Mouse (Mus musculus): Measurements from ENCODE around the gene Vmn1r198. TPM values are rescaled to one million over a fixed set of nuclear protein-coding genes. Genes with fewer than 3 reads are reported as not detected.
"Not testable (repeated sequence)": the region's sequence is repeated elsewhere in the genome, so short reads cannot be mapped to it uniquely, and the experiment has no call there.

Gene Vmn1r198
- not detected in 2 replicates for polyA plus RNA-seq (2012; rRNA removed)

GRCm38 (mm10) chr13:22350064-22350463 is at the start of gene Vmn1r198:
Gene Vmn1r198 (plus strand): TSS chr13:22350364.
- H3K4me3 ChIP-seq (ENCODE audit: control insufficient read depth, low read depth, low read length), result no peak within 1 kb of the TSS
- no peak for TF ChIP-seq CTCF (IDR thresholded peaks at IDR 0.05; ENCODE audit: control insufficient read depth, insufficient read depth, insufficient replicate concordance, low read depth, low read length)
- no peak for TF ChIP-seq POLR2A (IDR thresholded peaks at IDR 0.05; ENCODE audit: control insufficient read depth, low read depth, low read length)
- H3K4me1 ChIP-seq (ENCODE audit: control insufficient read depth, insufficient read depth, low read length), result no peaks in the 10 kb centered on the region
- no peaks in the 10 kb centered on the region for H3K36me3 ChIP-seq (ENCODE audit: control insufficient read depth, insufficient read depth, low read length)
- H3K27ac ChIP-seq (ENCODE audit: control insufficient read depth, insufficient read depth, low read depth, low read length), result no peak within 1 kb of the TSS
- H3K27me3 ChIP-seq (ENCODE audit: control insufficient read depth, insufficient read depth, low read length), result no peaks in the 10 kb centered on the region

- not testable (repeated sequence) for H3K4me3 ChIP-seq (ENCODE audit: control insufficient read depth, low read depth, low read length); H3K36me3 ChIP-seq (ENCODE audit: control insufficient read depth, insufficient read depth, low read length); H3K27me3 ChIP-seq (ENCODE audit: control insufficient read depth, insufficient read depth, low read length); H3K4me1 ChIP-seq (ENCODE audit: control insufficient read depth, insufficient read depth, low read length); H3K27ac ChIP-seq (ENCODE audit: control insufficient read depth, insufficient read depth, low read depth, low read length)
These were observed 42.1 kb upstream of the Vmn1r198 start for GRCm38 (mm10) chr13:22308075-22308474.

GRCm38 (mm10) chr13:22315361-22315760 is 34.8 kb upstream of the Vmn1r198 start:
- Histone ChIP-seq H3K4me3 (ENCODE audit: control insufficient read depth, low read depth, low read length) (no peak overlapping the region), H3K4me1 (ENCODE audit: control insufficient read depth, insufficient read depth, low read length) (no peaks in the 10 kb centered on the region), H3K27me3 (ENCODE audit: control insufficient read depth, insufficient read depth, low read length) (no peaks in the 10 kb centered on the region), H3K36me3 (ENCODE audit: control insufficient read depth, insufficient read depth, low read length) (no peaks in the 10 kb centered on the region), H3K27ac (ENCODE audit: control insufficient read depth, insufficient read depth, low read depth, low read length) (no peak overlapping the region)
- no peak for TF ChIP-seq CTCF (IDR thresholded peaks at IDR 0.05; ENCODE audit: control insufficient read depth, insufficient read depth, insufficient replicate concordance, low read depth, low read length)
- TF ChIP-seq POLR2A (IDR thresholded peaks at IDR 0.05; ENCODE audit: control insufficient read depth, low read depth, low read length), result no peak

DNA sequence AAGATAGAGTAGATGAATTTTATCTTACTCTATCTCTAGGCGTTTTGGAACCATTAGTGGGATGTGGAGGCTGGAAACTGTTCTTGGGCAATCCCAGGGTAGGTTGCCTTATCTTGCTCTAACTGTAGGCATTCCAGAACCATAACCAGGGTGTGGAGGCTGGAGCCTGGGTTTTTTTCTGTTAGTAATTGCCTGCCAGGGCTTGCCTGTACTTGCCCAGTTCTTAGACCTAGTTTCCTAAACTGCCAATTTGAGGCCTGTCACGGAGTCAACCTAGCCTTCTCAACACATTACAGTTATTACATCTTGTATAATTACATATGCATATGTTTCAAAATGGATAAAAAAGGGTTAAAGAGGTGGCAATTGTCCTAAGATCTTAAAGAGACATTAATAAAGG is 32.8 kb upstream of the Vmn1r198 start:
- Histone ChIP-seq H3K36me3 (ENCODE audit: control insufficient read depth, insufficient read depth, low read length) (no peaks in the 10 kb centered on the region), H3K4me1 (ENCODE audit: control insufficient read depth, insufficient read depth, low read length) (no peaks in the 10 kb centered on the region), H3K27ac (ENCODE audit: control insufficient read depth, insufficient read depth, low read depth, low read length) (no peak overlapping the region), H3K27me3 (ENCODE audit: control insufficient read depth, insufficient read depth, low read length) (no peaks in the 10 kb centered on the region), H3K4me3 (ENCODE audit: control insufficient read depth, low read depth, low read length) (no peak overlapping the region)
- no peak for TF ChIP-seq CTCF (IDR thresholded peaks at IDR 0.05; ENCODE audit: control insufficient read depth, insufficient read depth, insufficient replicate concordance, low read depth, low read length)
- no peak for TF ChIP-seq POLR2A (IDR thresholded peaks at IDR 0.05; ENCODE audit: control insufficient read depth, low read depth, low read length)

- Histone ChIP-seq H3K27ac (ENCODE audit: control insufficient read depth, insufficient read depth, low read depth, low read length) (no peak overlapping the region), H3K27me3 (ENCODE audit: control insufficient read depth, insufficient read depth, low read length) (no peaks in the 10 kb centered on the region), H3K4me1 (ENCODE audit: control insufficient read depth, insufficient read depth, low read length) (no peaks in the 10 kb centered on the region), H3K36me3 (ENCODE audit: control insufficient read depth, insufficient read depth, low read length) (no peaks in the 10 kb centered on the region), H3K4me3 (ENCODE audit: control insufficient read depth, low read depth, low read length) (no peak overlapping the region)
- TF ChIP-seq CTCF (IDR thresholded peaks at IDR 0.05; ENCODE audit: control insufficient read depth, insufficient read depth, insufficient replicate concordance, low read depth, low read length) (no peak), POLR2A (IDR thresholded peaks at IDR 0.05; ENCODE audit: control insufficient read depth, low read depth, low read length) (no peak)
These were observed 30.1 kb upstream of the Vmn1r198 start for GRCm38 (mm10) chr13:22320091-22320490.

DNA sequence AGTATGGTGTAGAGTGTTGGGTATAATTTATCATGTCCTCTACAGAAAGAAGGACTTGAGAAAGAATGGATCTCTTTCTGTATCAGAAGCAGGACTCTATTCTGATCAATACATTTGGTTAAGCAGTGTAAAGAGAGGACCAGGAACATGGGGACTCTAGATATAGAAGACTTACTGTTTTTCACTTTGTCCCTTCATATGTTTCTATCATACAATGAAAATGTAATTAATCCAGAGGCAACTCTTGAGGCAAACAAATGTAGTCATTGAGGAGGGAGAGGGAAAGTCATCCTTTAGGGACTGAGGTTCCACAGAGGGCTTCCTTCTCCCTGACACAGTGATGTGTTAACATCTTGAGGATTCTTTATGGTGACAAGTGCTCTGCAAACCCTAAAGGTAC is 25.9 kb upstream of the Vmn1r198 start, which contains the start of gene Vmn1r197:
TSS of gene Vmn1r197 (plus strand) at position 301 of the 400 bp plus-strand sequence.
- TF ChIP-seq POLR2A (IDR thresholded peaks at IDR 0.05; ENCODE audit: control insufficient read depth, low read depth, low read length), result no peak
- no peak for TF ChIP-seq CTCF (IDR thresholded peaks at IDR 0.05; ENCODE audit: control insufficient read depth, insufficient read depth, insufficient replicate concordance, low read depth, low read length)
- no peak within 1 kb of the TSS for H3K27ac ChIP-seq (ENCODE audit: control insufficient read depth, insufficient read depth, low read depth, low read length)

GRCm38 (mm10) chr13:22333269-22333668 is 16.9 kb upstream of the Vmn1r198 start:
- Histone ChIP-seq H3K4me3 (ENCODE audit: control insufficient read depth, low read depth, low read length) (peak overlapping the region; percentile 40; the same call in 1 of the 2 replicates), H3K4me1 (ENCODE audit: control insufficient read depth, insufficient read depth, low read length) (no peaks in the 10 kb centered on the region), H3K27me3 (ENCODE audit: control insufficient read depth, insufficient read depth, low read length) (no peaks in the 10 kb centered on the region), H3K36me3 (ENCODE audit: control insufficient read depth, insufficient read depth, low read length) (no peaks in the 10 kb centered on the region), H3K27ac (ENCODE audit: control insufficient read depth, insufficient read depth, low read depth, low read length) (no peak overlapping the region)
- TF ChIP-seq CTCF (IDR thresholded peaks at IDR 0.05; ENCODE audit: control insufficient read depth, insufficient read depth, insufficient replicate concordance, low read depth, low read length), result no peak

More for the DNA sequence above, 25.9 kb upstream of the Vmn1r198 start, which contains the start of gene Vmn1r197:
- H3K36me3 ChIP-seq (ENCODE audit: control insufficient read depth, insufficient read depth, low read length), result no peaks in the 10 kb centered on the region
- H3K27me3 ChIP-seq (ENCODE audit: control insufficient read depth, insufficient read depth, low read length), result no peaks in the 10 kb centered on the region
- no peak within 1 kb of the TSS for H3K4me3 ChIP-seq (ENCODE audit: control insufficient read depth, low read depth, low read length)
- no peaks in the 10 kb centered on the region for H3K4me1 ChIP-seq (ENCODE audit: control insufficient read depth, insufficient read depth, low read length)

GRCm38 (mm10) chr13:22335565-22335964 is 14.6 kb upstream of the Vmn1r198 start:
- Histone ChIP-seq H3K4me3 (ENCODE audit: control insufficient read depth, low read depth, low read length) (no peak overlapping the region), H3K36me3 (ENCODE audit: control insufficient read depth, insufficient read depth, low read length) (no peaks in the 10 kb centered on the region), H3K27ac (ENCODE audit: control insufficient read depth, insufficient read depth, low read depth, low read length) (no peak overlapping the region), H3K4me1 (ENCODE audit: control insufficient read depth, insufficient read depth, low read length) (no peaks in the 10 kb centered on the region), H3K27me3 (ENCODE audit: control insufficient read depth, insufficient read depth, low read length) (no peaks in the 10 kb centered on the region)
- TF ChIP-seq POLR2A (IDR thresholded peaks at IDR 0.05; ENCODE audit: control insufficient read depth, low read depth, low read length), result no peak
- TF ChIP-seq CTCF (IDR thresholded peaks at IDR 0.05; ENCODE audit: control insufficient read depth, insufficient read depth, insufficient replicate concordance, low read depth, low read length), result no peak

All from testis, adult 2 months (tissue).